Mouse (Mus musculus): ENCODE measurements at regions not wholly inside any gene's neighbourhood (a gene's known extent, or its start where the extent isn't known, plus 50 kb on each side); places are given as distances from the start of the nearest gene placed in this dataset.

DNA sequence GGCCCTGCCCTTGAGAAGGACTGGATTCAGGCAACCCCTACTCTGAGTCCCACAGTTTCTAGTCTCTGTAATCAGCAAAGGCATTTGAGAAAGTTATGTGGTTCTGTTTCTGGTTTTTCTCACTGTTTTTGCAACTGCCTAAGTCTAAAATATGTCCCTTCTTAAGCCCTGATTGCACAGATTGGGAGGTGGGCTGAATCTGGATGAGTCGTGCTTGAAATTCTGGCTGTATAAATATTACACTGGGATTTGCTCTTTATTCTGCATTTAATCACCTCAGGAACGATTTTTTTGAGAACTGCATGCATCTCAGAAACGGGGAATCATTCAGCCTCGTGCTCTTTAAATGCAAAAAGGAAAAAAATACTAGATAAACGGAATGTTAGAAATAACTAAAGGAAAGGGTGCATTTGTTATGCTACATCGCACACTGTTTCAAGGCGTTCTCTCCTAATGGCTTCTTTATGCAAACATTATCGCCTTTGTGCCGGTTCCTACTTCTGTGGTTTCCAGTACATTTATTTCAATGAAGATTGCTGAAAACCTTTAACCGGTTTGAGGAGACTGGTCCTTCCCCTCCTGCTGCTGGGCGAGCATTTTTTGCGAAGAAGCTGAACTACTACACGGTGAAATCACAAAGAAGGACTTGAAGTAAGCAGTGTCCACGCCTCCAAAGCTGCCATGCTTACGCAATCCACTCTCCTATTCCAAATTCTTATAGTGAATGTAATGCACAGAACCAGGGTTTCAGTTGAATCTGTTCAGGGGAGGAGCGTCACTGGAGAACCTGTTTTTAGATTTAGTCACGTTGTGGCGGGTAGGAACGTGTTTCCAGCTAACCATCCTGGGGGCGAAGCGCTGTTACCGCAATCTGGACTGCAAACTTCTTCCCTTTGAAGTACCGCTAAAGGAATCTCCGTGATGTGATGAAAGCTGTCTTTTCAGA is 327.8 kb upstream of the Nrp1 start:
- H3K27ac ChIP-seq (replicated peaks; ENCODE audit: low read depth, low read length): peak overlapping the region; percentile 6
- H3K4me3 ChIP-seq (ENCODE audit: low read depth, low read length): no peak overlapping the region
- peaks cover 8% of the 10 kb centered on the region; the same call in 1 of the 2 replicates for H3K4me1 ChIP-seq (ENCODE audit: control insufficient read depth, insufficient read depth, low read length)
- H3K36me3 ChIP-seq (ENCODE audit: control insufficient read depth, insufficient read depth, low read length): no peaks in the 10 kb centered on the region
- peak overlapping the region; percentile 14; the same call in 1 of the 2 replicates for H3K4me2 ChIP-seq (ENCODE audit: low read depth, low read length)
- DNase-seq (ENCODE audit: low spot score) (peak; percentile 86), ATAC-seq (ENCODE audit: low read depth) (peak; percentile 74; the same call in 1 of the 2 replicates)
- WGBS: 59% methylated on average over 24 of the region's 24 CpGs
- no peaks in the 10 kb centered on the region for H3K27me3 ChIP-seq (replicated peaks; ENCODE audit: control insufficient read depth, insufficient read depth, low read length)
- H3K9ac ChIP-seq (ENCODE audit: low read depth, low read length): no peak overlapping the region
- H3K9me3 ChIP-seq (ENCODE audit: control insufficient read depth, low read length): no peaks in the 10 kb centered on the region

DNA sequence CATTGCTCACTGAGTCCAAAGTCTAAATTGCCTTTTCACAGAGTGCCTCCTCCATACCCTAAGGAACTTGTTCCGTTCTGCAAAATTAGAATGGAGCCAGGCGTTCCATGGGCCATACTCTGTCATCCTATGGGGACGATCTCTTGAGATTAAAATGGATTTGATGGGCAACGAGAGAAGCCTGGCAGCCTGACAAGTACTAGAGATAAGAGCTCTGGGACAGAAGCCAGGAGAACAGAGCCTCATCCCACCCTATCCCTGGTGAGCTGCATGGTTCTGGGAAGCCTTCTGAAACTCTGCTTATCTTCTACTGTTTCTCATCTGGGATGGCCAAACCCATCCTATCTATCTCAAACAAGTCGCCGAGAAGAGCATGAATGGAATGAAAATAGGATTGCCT is 324.3 kb upstream of the Nrp1 start:
- peak; percentile 33 for DNase-seq (ENCODE audit: low spot score)
- H3K9ac ChIP-seq (ENCODE audit: low read depth, low read length): no peak overlapping the region
- H3K9me3 ChIP-seq (ENCODE audit: control insufficient read depth, low read length): no peaks in the 10 kb centered on the region
- H3K4me2 ChIP-seq (ENCODE audit: low read depth, low read length): no peak overlapping the region
- H3K36me3 ChIP-seq (ENCODE audit: control insufficient read depth, insufficient read depth, low read length): no peaks in the 10 kb centered on the region
- H3K27me3 ChIP-seq (replicated peaks; ENCODE audit: control insufficient read depth, insufficient read depth, low read length): no peaks in the 10 kb centered on the region
- H3K4me3 ChIP-seq (ENCODE audit: low read depth, low read length): no peak overlapping the region
- H3K4me1 ChIP-seq (ENCODE audit: control insufficient read depth, insufficient read depth, low read length): 0 out of 2 replicates have a peak, but pooled peaks cover 6% of the 10 kb centered on the region
- H3K27ac ChIP-seq (replicated peaks; ENCODE audit: low read depth, low read length): no peak overlapping the region
- 77% methylated on average over 6 of the region's 6 CpGs for WGBS
- no peak for ATAC-seq (ENCODE audit: low read depth)

DNA sequence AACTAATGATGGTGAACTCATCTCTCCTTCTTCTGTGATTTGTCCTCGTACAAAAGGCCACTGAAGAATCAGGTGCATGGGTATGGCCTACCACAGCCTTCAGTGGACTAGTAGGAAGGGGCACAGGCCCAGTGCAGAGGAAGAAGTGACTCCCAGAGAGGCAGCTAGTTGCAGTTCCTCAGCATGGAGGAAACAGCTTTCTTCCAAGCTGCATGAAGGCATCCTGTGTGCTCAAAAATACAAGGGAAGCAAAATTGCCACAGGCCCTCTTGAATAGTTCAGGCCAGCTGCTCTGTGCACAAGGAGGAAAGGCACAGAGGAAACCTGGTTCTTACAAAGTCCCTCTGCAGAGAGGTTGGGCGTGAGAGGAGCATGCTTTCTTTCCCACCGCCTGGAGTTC is 322.7 kb upstream of the Nrp1 start:
- H3K9me3 ChIP-seq (ENCODE audit: control insufficient read depth, low read length): no peaks in the 10 kb centered on the region
- no peak for ATAC-seq (ENCODE audit: low read depth)

DNA sequence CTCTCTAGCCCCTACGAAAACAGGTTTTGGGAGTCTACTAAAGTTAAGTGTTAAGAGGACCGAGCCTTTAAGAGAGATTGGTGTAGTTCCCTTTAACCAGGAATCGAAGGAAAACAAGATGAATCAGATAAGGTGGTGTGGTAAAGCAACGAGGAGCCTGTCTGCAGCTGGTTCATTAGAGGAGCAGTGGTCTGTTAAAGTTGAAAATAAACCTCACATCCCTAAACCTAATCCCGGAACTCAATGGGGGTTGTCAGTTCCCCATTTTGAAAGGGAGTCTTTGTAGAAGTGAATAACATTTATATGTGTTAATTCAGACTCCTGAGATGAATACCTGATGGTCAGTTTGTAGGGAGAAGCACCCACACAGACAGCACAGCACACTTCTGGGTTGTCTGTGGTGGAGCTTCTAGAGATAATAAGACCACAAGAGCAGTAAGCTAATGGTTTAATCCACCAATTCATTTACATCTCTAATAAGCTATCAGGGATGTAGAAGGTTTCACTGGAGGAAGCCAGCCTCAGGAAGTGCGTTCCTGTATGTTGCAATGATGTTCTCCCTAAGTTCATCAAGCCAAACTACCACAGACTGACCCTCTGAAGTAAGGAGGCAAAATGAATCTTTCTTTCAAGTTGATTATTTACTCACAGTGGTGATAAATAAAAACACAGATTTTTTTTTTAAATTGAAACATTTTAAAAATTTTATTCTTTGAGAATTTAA is 318.9 kb upstream of the Nrp1 start:
- H3K4me1 ChIP-seq (ENCODE audit: control insufficient read depth, insufficient read depth, low read length): no peaks in the 10 kb centered on the region
- ATAC-seq (ENCODE audit: low read depth) (no peak), DNase-seq (ENCODE audit: low spot score) (no peak)
- no peak overlapping the region for H3K4me3 ChIP-seq (ENCODE audit: low read depth, low read length)
- no peaks in the 10 kb centered on the region for H3K27me3 ChIP-seq (replicated peaks; ENCODE audit: control insufficient read depth, insufficient read depth, low read length)
- H3K36me3 ChIP-seq (ENCODE audit: control insufficient read depth, insufficient read depth, low read length): no peaks in the 10 kb centered on the region
- WGBS: 76% methylated on average over 6 of the region's 6 CpGs
- no peaks in the 10 kb centered on the region for H3K9me3 ChIP-seq (ENCODE audit: control insufficient read depth, low read length)
- H3K27ac ChIP-seq (replicated peaks; ENCODE audit: low read depth, low read length): no peak overlapping the region
- no peak overlapping the region for H3K9ac ChIP-seq (ENCODE audit: low read depth, low read length)
- H3K4me2 ChIP-seq (ENCODE audit: low read depth, low read length): no peak overlapping the region

More for the DNA sequence above, 322.7 kb upstream of the Nrp1 start:
- Histone ChIP-seq H3K36me3 (ENCODE audit: control insufficient read depth, insufficient read depth, low read length) (no peaks in the 10 kb centered on the region), H3K27ac (replicated peaks; ENCODE audit: low read depth, low read length) (no peak overlapping the region), H3K4me2 (ENCODE audit: low read depth, low read length) (no peak overlapping the region), H3K4me3 (ENCODE audit: low read depth, low read length) (no peak overlapping the region), H3K4me1 (ENCODE audit: control insufficient read depth, insufficient read depth, low read length) (0 out of 2 replicates have a peak, but pooled peaks cover 1% of the 10 kb centered on the region), H3K9ac (ENCODE audit: low read depth, low read length) (no peak overlapping the region), H3K27me3 (replicated peaks; ENCODE audit: control insufficient read depth, insufficient read depth, low read length) (no peaks in the 10 kb centered on the region)
- WGBS: 51% methylated on average over 3 of the region's 3 CpGs
- peak; percentile 15 for DNase-seq (ENCODE audit: low spot score)

DNA sequence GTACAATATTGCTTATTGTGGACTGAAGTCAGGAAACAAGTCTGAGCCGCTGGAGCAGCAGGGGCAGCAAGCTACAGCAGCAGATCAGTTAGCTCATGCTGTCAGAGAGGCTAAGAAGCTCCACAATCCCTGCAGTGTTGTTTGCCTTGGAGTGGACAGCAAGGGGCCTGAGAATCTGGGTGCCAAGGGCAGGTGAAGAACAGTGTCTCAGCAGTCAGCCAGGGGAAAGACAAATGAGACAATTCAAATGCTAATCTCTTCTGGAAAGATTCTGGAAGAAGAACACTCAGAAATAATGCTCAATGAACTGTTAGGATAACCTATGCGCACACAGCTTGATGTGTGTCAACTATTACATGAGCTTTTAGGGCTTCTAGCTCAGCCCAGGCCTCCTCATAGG is 315.5 kb upstream of the Nrp1 start:
- Histone ChIP-seq H3K9ac (ENCODE audit: low read depth, low read length) (no peak overlapping the region), H3K4me1 (ENCODE audit: control insufficient read depth, insufficient read depth, low read length) (no peaks in the 10 kb centered on the region), H3K4me2 (ENCODE audit: low read depth, low read length) (no peak overlapping the region), H3K4me3 (ENCODE audit: low read depth, low read length) (no peak overlapping the region), H3K27ac (replicated peaks; ENCODE audit: low read depth, low read length) (no peak overlapping the region), H3K27me3 (replicated peaks; ENCODE audit: control insufficient read depth, insufficient read depth, low read length) (no peaks in the 10 kb centered on the region), H3K9me3 (ENCODE audit: control insufficient read depth, low read length) (no peaks in the 10 kb centered on the region), H3K36me3 (ENCODE audit: control insufficient read depth, insufficient read depth, low read length) (no peaks in the 10 kb centered on the region)
- ATAC-seq (ENCODE audit: low read depth) (no peak), DNase-seq (ENCODE audit: low spot score) (no peak)
- whole genome bisulfite sequencing: 78% methylated on average over 2 of the region's 2 CpGs

DNA sequence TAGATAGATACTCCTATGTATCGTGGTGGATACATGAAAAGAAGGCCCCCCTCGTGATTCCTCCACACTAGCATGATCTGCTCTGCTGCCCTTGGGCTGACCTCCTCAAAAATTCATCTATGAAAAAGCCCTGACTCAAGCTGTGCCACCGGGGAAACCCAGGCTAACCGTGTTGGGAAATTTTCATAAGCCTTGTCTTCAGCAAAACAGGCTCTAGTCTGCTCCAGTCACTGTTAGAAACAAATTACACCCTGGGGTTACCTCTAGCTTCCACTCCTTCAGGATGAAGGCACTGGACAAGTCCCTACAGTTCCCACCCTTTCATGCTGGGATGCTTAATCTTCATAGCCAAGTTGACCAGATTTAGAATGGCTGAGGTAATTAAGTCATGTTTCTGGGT is 315.0 kb upstream of the Nrp1 start:
- Histone ChIP-seq H3K4me2 (ENCODE audit: low read depth, low read length) (no peak overlapping the region), H3K9ac (ENCODE audit: low read depth, low read length) (no peak overlapping the region), H3K27me3 (replicated peaks; ENCODE audit: control insufficient read depth, insufficient read depth, low read length) (no peaks in the 10 kb centered on the region), H3K4me3 (ENCODE audit: low read depth, low read length) (no peak overlapping the region), H3K27ac (replicated peaks; ENCODE audit: low read depth, low read length) (no peak overlapping the region), H3K4me1 (ENCODE audit: control insufficient read depth, insufficient read depth, low read length) (no peaks in the 10 kb centered on the region), H3K36me3 (ENCODE audit: control insufficient read depth, insufficient read depth, low read length) (no peaks in the 10 kb centered on the region), H3K9me3 (ENCODE audit: control insufficient read depth, low read length) (no peaks in the 10 kb centered on the region)
- 76% methylated on average over 4 of the region's 4 CpGs for WGBS
- DNase-seq (ENCODE audit: low spot score) (no peak), ATAC-seq (ENCODE audit: low read depth) (no peak)

DNA sequence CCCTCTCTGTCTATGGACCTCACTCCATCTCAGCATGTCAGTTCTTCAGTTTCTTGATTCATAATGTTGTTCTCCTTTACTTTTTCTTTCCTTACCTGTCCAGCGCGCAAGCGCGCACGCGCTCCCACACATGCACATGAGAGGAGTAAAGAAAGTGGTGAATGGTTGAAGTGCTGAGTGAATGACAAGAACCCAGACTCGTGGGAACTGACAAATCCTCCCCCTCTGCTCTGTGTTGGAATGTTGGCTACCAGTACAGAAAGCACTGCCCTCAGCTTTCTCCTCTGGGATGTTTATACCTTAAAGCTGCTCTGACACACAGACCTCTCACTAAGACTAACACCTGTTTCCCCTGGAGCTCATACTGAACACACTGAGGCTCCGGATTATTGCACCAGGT is 302.2 kb upstream of the Nrp1 start:
- Histone ChIP-seq H3K27me3 (replicated peaks; ENCODE audit: control insufficient read depth, insufficient read depth, low read length) (no peaks in the 10 kb centered on the region), H3K9ac (ENCODE audit: low read depth, low read length) (no peak overlapping the region), H3K4me2 (ENCODE audit: low read depth, low read length) (no peak overlapping the region), H3K9me3 (ENCODE audit: control insufficient read depth, low read length) (no peaks in the 10 kb centered on the region), H3K27ac (replicated peaks; ENCODE audit: low read depth, low read length) (no peak overlapping the region), H3K4me1 (ENCODE audit: control insufficient read depth, insufficient read depth, low read length) (no peaks in the 10 kb centered on the region), H3K36me3 (ENCODE audit: control insufficient read depth, insufficient read depth, low read length) (no peaks in the 10 kb centered on the region), H3K4me3 (ENCODE audit: low read depth, low read length) (no peak overlapping the region)
- WGBS: 88% methylated on average over 8 of the region's 8 CpGs
- ATAC-seq (ENCODE audit: low read depth) (no peak), DNase-seq (ENCODE audit: low spot score) (no peak)

DNA sequence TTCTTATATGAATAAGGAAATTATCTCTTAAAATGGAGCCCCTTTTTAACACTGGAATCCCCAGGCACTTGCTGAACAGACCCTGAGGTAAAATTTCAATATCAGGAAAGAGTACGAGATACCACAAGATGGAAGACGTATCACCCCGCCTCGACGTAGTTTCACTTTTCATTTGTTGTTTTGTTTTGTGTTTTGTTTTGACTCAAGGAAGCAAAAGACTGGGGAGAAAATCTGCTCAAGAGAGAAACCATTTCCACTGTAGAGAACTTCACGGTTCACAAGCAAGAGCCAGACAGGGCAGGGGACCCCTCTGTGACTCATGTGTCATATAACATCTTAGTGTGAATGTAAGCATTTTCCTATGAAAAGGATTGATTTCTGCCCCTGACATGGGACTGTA is 300.6 kb upstream of the Nrp1 start:
- no peaks in the 10 kb centered on the region for H3K9me3 ChIP-seq (ENCODE audit: control insufficient read depth, low read length)
- ATAC-seq (ENCODE audit: low read depth) (no peak), DNase-seq (ENCODE audit: low spot score) (no peak)
- H3K36me3 ChIP-seq (ENCODE audit: control insufficient read depth, insufficient read depth, low read length): no peaks in the 10 kb centered on the region
- H3K27ac ChIP-seq (replicated peaks; ENCODE audit: low read depth, low read length): no peak overlapping the region
- no peak overlapping the region for H3K9ac ChIP-seq (ENCODE audit: low read depth, low read length)
- no peak overlapping the region for H3K4me2 ChIP-seq (ENCODE audit: low read depth, low read length)
- H3K27me3 ChIP-seq (replicated peaks; ENCODE audit: control insufficient read depth, insufficient read depth, low read length): no peaks in the 10 kb centered on the region
- WGBS: 81% methylated on average over 6 of the region's 6 CpGs
- no peaks in the 10 kb centered on the region for H3K4me1 ChIP-seq (ENCODE audit: control insufficient read depth, insufficient read depth, low read length)
- H3K4me3 ChIP-seq (ENCODE audit: low read depth, low read length): no peak overlapping the region
